Mouse (Mus musculus) gastrocnemius, postnatal 14 days (tissue): ENCODE measurements around the gene Rab3gap1. TPM values are rescaled to one million over a fixed set of nuclear protein-coding genes. Genes with fewer than 3 reads are reported as not detected.
"Not testable (repeated sequence)": the region's sequence is repeated elsewhere in the genome, so short reads cannot be mapped to it uniquely, and the experiment has no call there.

Source experiments
- DNase-seq: peaks from one replicate; pipeline ENCODE4 v3.0.0; 2021; ENCODE audit warnings: mixed read lengths
- intact Hi-C: fragments of 180-260 bp; cut with DNase I; formaldehyde crosslinking; loops from one replicate; pipeline ENCODE4 v1.15.1; 2025; ENCODE audit warnings: low total_unique reads
- total RNA-seq, 2 experiments: library from RNA; stranded (reverse); gene quantifications; 2 replicates each; pipeline ENCODE4 v1.2.3; 2021

Gene Rab3gap1
- total RNA-seq, 2 experiments from 2014 or later: 22.0 to 23.9 TPM

- intact Hi-C loops: loop anchor here (5.0 kb wide), 1 partner anchor 73 kb away; no protein-coding TSS in a partner anchor
- no peak for DNase-seq
These were observed 36.3 kb downstream of the Rab3gap1 start for GRCm38 (mm10) chr1:127904774-127905385.

- intact Hi-C loops: no loop called here
These were observed 44.5 kb downstream of the Rab3gap1 start for GRCm38 (mm10) chr1:127913116-127913515.

GRCm38 (mm10) chr1:127915316-127915715, 46.7 kb downstream of the Rab3gap1 start:
- no peak for DNase-seq
- intact Hi-C loops: no loop called here

More at GRCm38 (mm10) chr1:127913116-127913515, 44.5 kb downstream of the Rab3gap1 start:
- no peak for DNase-seq

GRCm38 (mm10) chr1:127915802-127916201, 47.2 kb downstream of the Rab3gap1 start:
- DNase-seq: no peak
- intact Hi-C loops: no loop called here

- DNase-seq: no peak
These were observed 64.8 kb downstream of the Rab3gap1 start for GRCm38 (mm10) chr1:127933405-127933804.

GRCm38 (mm10) chr1:127934322-127934721, 65.7 kb downstream of the Rab3gap1 start:
- DNase-seq: no peak
- intact Hi-C loops: no loop called here

More at GRCm38 (mm10) chr1:127933405-127933804, 64.8 kb downstream of the Rab3gap1 start:
- intact Hi-C loops: no loop called here

GRCm38 (mm10) chr1:127937277-127937676, 68.7 kb downstream of the Rab3gap1 start:
- DNase-seq: peak; percentile 44
- intact Hi-C loops: no loop called here

GRCm38 (mm10) chr1:127942231-127942630, 73.7 kb downstream of the Rab3gap1 start:
- DNase-seq: no peak
- intact Hi-C loops: loop anchor here (10.0 kb wide), 1 partner anchor 203 kb away; no protein-coding TSS in a partner anchor

- intact Hi-C loops: loop anchor here (10.0 kb wide), 1 partner anchor 201 kb away; no protein-coding TSS in a partner anchor
- no peak for DNase-seq
These were observed 74.9 kb downstream of the Rab3gap1 start for GRCm38 (mm10) chr1:127943516-127943915.

GRCm38 (mm10) chr1:127945696-127946575, 77.4 kb downstream of the Rab3gap1 start:
- peak; percentile 31 for DNase-seq
- intact Hi-C loops: loop anchor here (10.0 kb wide), 1 partner anchor 199 kb away; no protein-coding TSS in a partner anchor

GRCm38 (mm10) chr1:127946615-127947249, 78.2 kb downstream of the Rab3gap1 start:
- intact Hi-C loops: loop anchor here (10.0 kb wide), 1 partner anchor 198 kb away; no protein-coding TSS in a partner anchor

GRCm38 (mm10) chr1:127948748-127949147, 80.2 kb downstream of the Rab3gap1 start:
- no peak for DNase-seq
- intact Hi-C loops: loop anchor here (10.0 kb wide), 1 partner anchor 196 kb away; no protein-coding TSS in a partner anchor

More at GRCm38 (mm10) chr1:127946615-127947249, 78.2 kb downstream of the Rab3gap1 start:
- no peak for DNase-seq

- DNase-seq: no peak
- intact Hi-C loops: no loop called here
These were observed 83.7 kb downstream of the Rab3gap1 start for GRCm38 (mm10) chr1:127952276-127952675.

- DNase-seq, intact Hi-C loops: not testable (repeated sequence)
These were observed 85.6 kb downstream of the Rab3gap1 start for GRCm38 (mm10) chr1:127954198-127954597.

GRCm38 (mm10) chr1:127954800-127955199, 86.2 kb downstream of the Rab3gap1 start:
- intact Hi-C loops: no loop called here
- DNase-seq: no peak

GRCm38 (mm10) chr1:127956524-127956923, 88.0 kb downstream of the Rab3gap1 start:
- intact Hi-C loops: no loop called here
- no peak for DNase-seq

- intact Hi-C loops: no loop called here
- no peak for DNase-seq
These were observed 90.2 kb downstream of the Rab3gap1 start for GRCm38 (mm10) chr1:127958801-127959200.

GRCm38 (mm10) chr1:127959312-127959718, 90.7 kb downstream of the Rab3gap1 start:
- no peak for DNase-seq
- intact Hi-C loops: no loop called here

GRCm38 (mm10) chr1:127961140-127961539, 92.6 kb downstream of the Rab3gap1 start:
- no peak for DNase-seq
- intact Hi-C loops: no loop called here

- intact Hi-C loops: no loop called here
- DNase-seq: no peak
These were observed 94.8 kb downstream of the Rab3gap1 start for GRCm38 (mm10) chr1:127963326-127963725.
